Mouse (Mus musculus) forebrain, embryonic 13.5 days (tissue): ENCODE results near the gene Olfr465-ps1. TPM values are rescaled to one million over a fixed set of nuclear protein-coding genes. Genes with fewer than 3 reads are reported as not detected.

Experiments used
- ATAC-seq: fragments of 200-750 bp; cut with Nextera tagmentation; 2 replicates; pipeline ENCODE4 v1.8.0; 2017
- H3K27ac ChIP-seq: fragments of 300-500 bp; sonication (generic); 2 replicates; pipeline ENCODE4 v1.5.1; 2015; ENCODE audit warnings: inconsistent platforms, mild to moderate bottlenecking, moderate library complexity
- H3K27me3 ChIP-seq: fragments of 300-500 bp; sonication (generic); 2 replicates; pipeline ENCODE4 v1.6.1; 2015; ENCODE audit warnings: mild to moderate bottlenecking, inconsistent platforms
- H3K36me3 ChIP-seq: fragments of 300-500 bp; sonication (generic); 2 replicates; pipeline ENCODE4 v1.6.1; 2015; ENCODE audit warnings: mild to moderate bottlenecking, inconsistent platforms; ENCODE audit not compliant: poor library complexity, severe bottlenecking
- H3K4me1 ChIP-seq: fragments of 300-500 bp; sonication (generic); 2 replicates; pipeline ENCODE4 v1.6.1; 2015; ENCODE audit warnings: inconsistent platforms
- H3K4me2 ChIP-seq: fragments of 300-500 bp; sonication (generic); 2 replicates; pipeline ENCODE4 v1.6.1; 2015; ENCODE audit warnings: inconsistent platforms, mild to moderate bottlenecking, moderate library complexity
- H3K4me3 ChIP-seq: fragments of 300-500 bp; sonication (generic); 2 replicates; pipeline ENCODE4 v1.5.1; 2015; ENCODE audit warnings: mild to moderate bottlenecking, inconsistent platforms
- H3K9ac ChIP-seq: fragments of 300-500 bp; sonication (generic); 2 replicates; pipeline ENCODE4 v1.6.1; 2015; ENCODE audit warnings: mild to moderate bottlenecking, inconsistent platforms
- H3K9me3 ChIP-seq: fragments of 300-500 bp; sonication (generic); replicated peaks from 2 replicates; pipeline ENCODE4 v1.6.1; 2016; ENCODE audit warnings: inconsistent platforms
- whole genome bisulfite sequencing: fragments of 180-500 bp; shearing (Covaris S2); methylation state at CpG from one replicate; pipeline ENCODE4 v1.1.7; 2015; 5-methylcytosine and 5-hydroxymethylcytosine counted together
- polyA plus RNA-seq: library from polyadenylated mRNA; unstranded; fragments of >200 nt; fragmentation: Nextera tagmentation; extraction: Ambion mirVana; gene quantifications from 2 replicates; pipeline ENCODE4 v1.2.1, GENCODE M21; 2015

Gene Olfr465-ps1
- polyA plus RNA-seq, 1 experiment from 2014 or later, result not detected

- Histone ChIP-seq H3K4me2 (no peak overlapping the region), H3K27ac (no peak overlapping the region), H3K36me3 (no peaks in the 10 kb centered on the region), H3K4me3 (no peak overlapping the region), H3K4me1 (no peaks in the 10 kb centered on the region), H3K9ac (no peak overlapping the region), H3K9me3 (no peaks in the 10 kb centered on the region), H3K27me3 (no peaks in the 10 kb centered on the region)
- ATAC-seq, result no peak
- 80% methylated on average over 3 of the region's 3 CpGs for WGBS
These were observed 36.2 kb downstream of the Olfr465-ps1 start for GRCm38 (mm10) chr13:65174102-65174501.

GRCm38 (mm10) chr13:65175734-65176471 lies 38.0 kb downstream of the Olfr465-ps1 start:
- Histone ChIP-seq H3K9ac (no peak overlapping the region), H3K36me3 (no peaks in the 10 kb centered on the region), H3K4me3 (peak overlapping the region; percentile 34), H3K4me2 (peak overlapping the region; percentile 57), H3K9me3 (no peaks in the 10 kb centered on the region), H3K4me1 (no peaks in the 10 kb centered on the region), H3K27ac (no peak overlapping the region), H3K27me3 (no peaks in the 10 kb centered on the region)
- peak; percentile 71; the same call in 1 of the 2 replicates for ATAC-seq
- WGBS, result 21% methylated on average over 41 of the region's 46 CpGs

DNA sequence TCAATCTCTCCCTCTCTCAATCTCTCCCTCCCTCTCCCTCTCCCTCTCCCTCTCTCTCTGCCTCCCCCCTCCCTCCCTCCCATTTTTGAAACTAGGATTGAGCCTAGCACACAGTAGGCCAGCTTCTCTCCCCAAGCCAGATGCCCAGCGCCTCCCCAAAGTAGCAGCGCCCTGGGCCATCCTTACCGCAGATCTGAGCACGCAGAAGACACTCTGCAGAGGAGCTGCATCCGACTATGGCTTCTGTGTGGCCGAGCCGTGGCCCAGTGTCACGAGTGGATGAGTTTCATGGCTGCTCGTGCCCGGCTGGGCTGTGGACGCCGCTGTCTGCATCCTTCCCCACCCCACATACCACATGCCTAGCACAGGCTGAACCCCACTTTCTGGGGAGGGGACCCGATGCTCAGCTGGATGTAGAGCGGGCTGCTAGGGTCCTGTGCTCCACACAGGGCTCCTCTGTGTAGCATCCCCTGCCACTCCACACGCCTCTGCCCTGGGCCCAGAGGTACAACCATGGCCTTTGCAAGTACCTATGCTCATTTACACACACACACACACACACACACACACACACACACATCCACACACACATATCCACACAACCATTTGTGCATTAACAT lies 38.7 kb downstream of the Olfr465-ps1 start:
- Histone ChIP-seq H3K4me1 (no peaks in the 10 kb centered on the region), H3K9ac (no peak overlapping the region), H3K4me3 (no peak overlapping the region), H3K27me3 (no peaks in the 10 kb centered on the region), H3K27ac (no peak overlapping the region), H3K36me3 (no peaks in the 10 kb centered on the region), H3K4me2 (no peak overlapping the region), H3K9me3 (0 out of 2 replicates have a peak, but pooled peaks cover 3% of the 10 kb centered on the region)
- WGBS, result 64% methylated on average over 15 of the region's 15 CpGs
- peak; percentile 21; the same call in 1 of the 2 replicates for ATAC-seq

Other genes starting within 250 kb of the Olfr465-ps1 start
- gene Cntnap3, start 234.1 kb upstream of the Olfr465-ps1 start, polyA plus RNA-seq, result 1.3 and 1.5 TPM in 2 replicates
- gene Spata31, start 220.7 kb upstream of the Olfr465-ps1 start, polyA plus RNA-seq, result not detected in 2 replicates
- not detected in 2 replicates for gene Spata31d1c, start 105.0 kb upstream of the Olfr465-ps1 start, polyA plus RNA-seq
- gene Prss47, start 85.3 kb upstream of the Olfr465-ps1 start, polyA plus RNA-seq, result not detected in 2 replicates
- gene Mfsd14b, start 25.1 kb upstream of the Olfr465-ps1 start, polyA plus RNA-seq, result 29.4 and 30.0 TPM in 2 replicates
- not detected in 2 replicates for gene Olfr466, start 12.2 kb downstream of the Olfr465-ps1 start, polyA plus RNA-seq
- gene Nlrp4f, start 67.9 kb downstream of the Olfr465-ps1 start, polyA plus RNA-seq, result not detected in 2 replicates
- not detected in 2 replicates for gene Gm10775, start 121.5 kb downstream of the Olfr465-ps1 start, polyA plus RNA-seq
- gene Zfp369, start 140.7 kb downstream of the Olfr465-ps1 start, polyA plus RNA-seq, result 17.6 and 19.4 TPM in 2 replicates